Mouse (Mus musculus) C2C12 (cell line): ENCODE data around the gene Foxe1. TPM values are rescaled to one million over a fixed set of nuclear protein-coding genes. Genes with fewer than 3 reads are reported as not detected.

Source experiments
- H3K27me3 ChIP-seq: one replicate; pipeline ENCODE4 v1.6.1; 2011; ENCODE audit not compliant: control insufficient read depth, insufficient read depth, insufficient read length
- H3K36me3 ChIP-seq: one replicate; pipeline ENCODE4 v1.6.1; 2011; ENCODE audit not compliant: control insufficient read depth, insufficient read depth
- H3K4me3 ChIP-seq: one replicate; pipeline ENCODE4 v1.5.1; 2011; ENCODE audit warnings: mild to moderate bottlenecking, control low read depth; ENCODE audit not compliant: poor library complexity, insufficient read depth, severe bottlenecking
- H3K79me2 ChIP-seq: one replicate; pipeline ENCODE4 v1.6.1; 2011; ENCODE audit not compliant: control insufficient read depth, insufficient read depth
- H3K79me3 ChIP-seq: one replicate; pipeline ENCODE4 v1.6.1; 2011; ENCODE audit warnings: low read depth, control low read depth
- H3ac ChIP-seq: one replicate; pipeline ENCODE3; 2011; ENCODE audit warnings: low read depth; ENCODE audit not compliant: control insufficient read depth, insufficient read length
- CEBPB ChIP-seq: IDR thresholded peaks from one replicate; pipeline ENCODE4 v1.6.1; 2011; ENCODE audit warnings: low read depth, mild to moderate bottlenecking, control low read depth, moderate library complexity
- CTCF ChIP-seq: IDR thresholded peaks from one replicate; pipeline ENCODE4 v1.5.1; 2011; ENCODE audit not compliant: control insufficient read depth, insufficient read depth, insufficient read length
- FOSL1 ChIP-seq: IDR thresholded peaks from one replicate; pipeline ENCODE4 v1.8.0; 2011; ENCODE audit warnings: mild to moderate bottlenecking, low read length; ENCODE audit not compliant: poor library complexity, insufficient read depth, severe bottlenecking
- MAX ChIP-seq: IDR thresholded peaks from one replicate; pipeline ENCODE4 v1.6.1; 2011; ENCODE audit warnings: mild to moderate bottlenecking, control low read depth
- MYOD1 ChIP-seq: IDR thresholded peaks from one replicate; pipeline ENCODE4 v1.6.1; 2011; ENCODE audit warnings: low read depth; ENCODE audit not compliant: control insufficient read depth, insufficient read length
- MYOG ChIP-seq: IDR thresholded peaks from one replicate; pipeline ENCODE4 v1.6.1; 2011; ENCODE audit not compliant: control insufficient read depth, insufficient read length; ENCODE audit errors: extremely low read depth
- USF1 ChIP-seq: IDR thresholded peaks from one replicate; pipeline ENCODE4 v1.6.1; 2011; ENCODE audit warnings: low read depth, mild to moderate bottlenecking, control low read depth, moderate library complexity
- polyA plus RNA-seq: library from polyadenylated mRNA; unstranded; fragments of >200 nt; fragmentation: generic; extraction: Trizol; gene quantifications from one replicate; pipeline ENCODE4 v1.2.1, GENCODE M21; 2012; ENCODE audit warnings: missing spikeins

Gene Foxe1
- polyA plus RNA-seq, 1 experiment: not detected

DNA sequence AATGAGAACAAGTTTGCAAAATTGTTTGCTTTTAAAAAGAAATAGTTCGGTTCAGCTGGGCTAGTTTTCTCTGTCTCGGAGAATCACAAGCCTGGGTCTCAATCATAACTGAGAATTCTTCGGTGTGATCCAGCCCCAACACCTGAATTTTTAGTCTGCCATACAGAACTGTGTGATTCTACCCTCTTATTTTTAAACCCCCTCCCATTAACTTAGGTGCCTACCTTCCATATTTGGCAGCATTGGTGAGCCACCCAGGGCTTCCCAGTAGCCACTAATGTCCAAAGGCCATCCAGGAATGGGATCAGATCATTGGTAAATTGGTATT lies 2.3 kb downstream of the Foxe1 start:
- Histone ChIP-seq H3K79me2 (no peaks in the 10 kb centered on the region), H3K4me3 (no peak overlapping the region), H3K36me3 (no peaks in the 10 kb centered on the region), H3ac (no peak overlapping the region), H3K27me3 (peaks cover 41% of the 10 kb centered on the region), H3K79me3 (no peaks in the 10 kb centered on the region)
- TF ChIP-seq USF1 (no peak), CEBPB (no peak), FOSL1 (no peak), MYOG (no peak), MYOD1 (no peak), CTCF (no peak), MAX (no peak)

DNA sequence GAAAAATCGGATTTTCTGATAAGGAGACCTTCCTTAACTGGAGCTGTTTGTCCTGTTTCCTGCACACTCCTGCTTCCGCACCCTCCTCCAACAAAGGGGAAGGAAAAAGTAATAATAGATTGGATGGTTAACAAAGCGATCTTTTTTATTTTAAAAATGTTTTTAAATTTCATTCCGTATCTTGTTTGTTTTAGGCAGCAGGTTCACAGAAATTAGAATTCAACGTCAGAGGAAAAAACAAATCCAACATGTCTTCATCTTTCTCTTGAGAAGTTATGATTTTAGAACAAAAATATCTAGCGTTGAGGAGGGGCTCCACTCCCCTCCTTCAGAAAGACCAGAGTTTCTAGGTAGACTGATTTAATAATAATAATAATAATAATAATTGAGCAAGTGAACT lies 2.8 kb downstream of the Foxe1 start:
- no peak overlapping the region for H3ac ChIP-seq
- no peaks in the 10 kb centered on the region for H3K79me2 ChIP-seq
- no peak for TF ChIP-seq MYOD1
- no peak overlapping the region for H3K4me3 ChIP-seq
- no peaks in the 10 kb centered on the region for H3K36me3 ChIP-seq
- peaks cover 42% of the 10 kb centered on the region for H3K27me3 ChIP-seq
- H3K79me3 ChIP-seq: no peaks in the 10 kb centered on the region

DNA sequence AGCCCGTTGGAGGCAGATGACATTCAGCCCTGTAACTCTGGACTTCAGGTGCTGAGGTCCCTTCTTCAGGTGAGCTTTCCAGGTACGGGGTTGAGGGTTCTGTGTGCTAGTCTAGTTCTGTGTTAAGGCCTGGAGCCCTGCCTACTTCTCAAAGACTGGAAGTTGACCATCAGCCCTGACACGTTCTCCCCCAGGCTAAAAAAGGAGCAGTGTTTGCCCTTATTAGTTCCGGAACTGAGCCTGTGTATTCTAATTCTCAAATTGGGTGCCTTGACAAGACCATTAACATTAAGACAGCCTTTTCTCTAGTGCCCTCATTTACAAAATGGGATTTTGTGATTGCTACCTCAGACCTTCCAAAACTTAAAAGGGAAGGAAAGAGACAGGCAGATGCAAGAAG lies 3.7 kb downstream of the Foxe1 start:
- no peaks in the 10 kb centered on the region for H3K79me2 ChIP-seq
- H3K4me3 ChIP-seq: no peak overlapping the region
- no peak overlapping the region for H3ac ChIP-seq
- no peaks in the 10 kb centered on the region for H3K36me3 ChIP-seq
- no peaks in the 10 kb centered on the region for H3K79me3 ChIP-seq
- TF ChIP-seq MYOD1 (no peak), USF1 (no peak), CTCF (no peak), MYOG (no peak), CEBPB (no peak), MAX (no peak), FOSL1 (no peak)
- peaks cover 42% of the 10 kb centered on the region for H3K27me3 ChIP-seq

DNA sequence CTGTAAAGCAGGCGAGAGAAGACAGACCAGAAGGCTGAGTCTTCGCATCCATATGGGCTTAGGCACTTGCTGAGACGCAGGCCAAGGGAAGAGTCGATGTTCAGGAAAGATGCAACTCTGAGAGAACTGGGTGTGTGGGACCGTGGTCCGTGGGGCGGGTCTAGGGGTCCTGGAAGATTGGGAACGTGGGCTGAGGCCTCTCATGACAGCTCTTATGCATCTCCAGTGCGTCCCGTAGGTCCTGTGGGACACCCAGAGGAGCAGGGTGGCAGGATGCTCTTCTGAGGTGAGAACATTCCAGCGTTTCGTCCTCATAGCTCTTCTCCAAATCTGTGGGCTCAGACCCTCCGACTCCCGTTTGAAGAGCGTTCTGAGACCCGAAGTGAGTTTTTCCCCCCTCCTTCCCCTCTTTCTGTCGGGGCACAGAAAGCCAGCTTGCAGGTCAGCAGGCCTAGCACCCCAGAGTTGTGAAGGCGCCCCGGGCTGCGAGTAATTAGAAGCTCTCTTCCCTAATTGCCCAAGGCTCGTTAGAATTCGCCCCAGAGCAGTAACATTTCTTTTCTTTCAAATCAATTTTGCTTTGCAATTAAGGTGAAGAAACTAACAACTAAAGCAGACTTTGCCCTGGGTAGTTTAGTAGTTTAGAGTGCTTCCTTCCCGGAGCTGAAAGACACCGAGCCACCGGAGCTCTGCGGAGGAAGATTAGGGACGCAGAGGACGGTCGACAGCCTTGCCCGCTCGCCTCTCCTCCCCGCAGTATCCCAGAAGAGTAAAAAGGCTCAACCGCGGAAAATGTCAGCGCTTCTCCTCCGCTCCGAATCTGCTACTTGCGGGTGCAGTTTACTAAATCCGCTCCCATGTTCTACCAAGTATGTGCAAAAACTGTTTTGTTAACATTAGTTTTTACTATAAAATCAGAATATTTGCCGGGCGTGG lies 4.4 kb downstream of the Foxe1 start:
- TF ChIP-seq CTCF: no peak
- peaks cover 35% of the 10 kb centered on the region for H3K27me3 ChIP-seq
- H3K79me2 ChIP-seq: no peaks in the 10 kb centered on the region
- H3K4me3 ChIP-seq: no peak overlapping the region
- no peak overlapping the region for H3ac ChIP-seq
- no peaks in the 10 kb centered on the region for H3K36me3 ChIP-seq
- no peaks in the 10 kb centered on the region for H3K79me3 ChIP-seq

DNA sequence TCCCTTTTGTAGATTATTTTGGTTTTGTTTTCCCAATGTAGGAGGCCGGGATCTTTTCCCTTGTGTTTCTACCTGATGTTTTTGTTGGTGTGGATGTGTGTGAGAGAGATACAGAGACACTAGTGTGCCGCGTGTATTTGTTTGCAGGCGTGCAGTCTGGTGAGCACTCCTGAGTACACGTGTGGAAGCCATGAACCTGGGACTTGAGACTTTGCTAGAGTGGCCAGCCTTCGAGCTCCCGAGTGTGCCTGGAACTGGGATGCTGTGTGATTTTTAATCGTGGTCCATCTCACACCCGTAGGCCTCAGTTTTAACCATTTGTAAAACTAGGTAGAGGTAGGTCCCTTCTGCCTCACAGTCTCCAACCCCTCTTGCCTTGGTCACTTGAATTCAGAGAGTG lies 5.5 kb downstream of the Foxe1 start:
- TF ChIP-seq FOSL1: no peak
- TF ChIP-seq MYOG: no peak
- TF ChIP-seq CEBPB: no peak
- TF ChIP-seq CTCF: no peak
- TF ChIP-seq MYOD1: no peak
- TF ChIP-seq MAX: no peak
- no peak for TF ChIP-seq USF1
- Histone ChIP-seq H3K4me3 (no peak overlapping the region), H3K79me3 (no peaks in the 10 kb centered on the region), H3K27me3 (peaks cover 30% of the 10 kb centered on the region), H3K36me3 (no peaks in the 10 kb centered on the region), H3K79me2 (no peaks in the 10 kb centered on the region), H3ac (no peak overlapping the region)

DNA sequence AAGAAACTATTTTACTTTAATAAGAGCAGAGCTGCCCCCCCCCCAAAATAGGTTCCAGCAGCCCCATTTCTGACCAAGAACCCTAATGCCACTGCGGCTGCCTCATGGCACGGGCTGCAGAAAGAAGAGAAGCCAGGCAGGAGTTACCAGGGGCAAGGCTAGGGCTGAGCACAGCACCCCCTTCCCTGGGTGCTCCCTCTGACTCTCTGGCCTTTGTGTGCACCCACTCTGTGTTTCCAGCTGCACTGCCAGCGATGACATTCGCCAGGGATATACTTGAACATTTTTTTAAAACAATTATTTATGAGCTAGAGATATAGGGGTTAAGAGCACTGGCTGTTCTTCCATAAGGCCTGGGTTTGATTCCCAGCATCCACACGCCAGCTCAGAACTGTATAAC lies 6.1 kb downstream of the Foxe1 start:
- no peaks in the 10 kb centered on the region for H3K79me2 ChIP-seq
- no peaks in the 10 kb centered on the region for H3K79me3 ChIP-seq
- no peak overlapping the region for H3K4me3 ChIP-seq
- no peaks in the 10 kb centered on the region for H3K36me3 ChIP-seq
- H3K27me3 ChIP-seq: peaks cover 29% of the 10 kb centered on the region
- no peak overlapping the region for H3ac ChIP-seq
- TF ChIP-seq USF1 (no peak), MYOG (no peak), CEBPB (no peak), CTCF (no peak), FOSL1 (no peak), MYOD1 (no peak), MAX (no peak)
